ENCODE assay signal across 8 mouse cellular contexts in the genomic region with DNA sequence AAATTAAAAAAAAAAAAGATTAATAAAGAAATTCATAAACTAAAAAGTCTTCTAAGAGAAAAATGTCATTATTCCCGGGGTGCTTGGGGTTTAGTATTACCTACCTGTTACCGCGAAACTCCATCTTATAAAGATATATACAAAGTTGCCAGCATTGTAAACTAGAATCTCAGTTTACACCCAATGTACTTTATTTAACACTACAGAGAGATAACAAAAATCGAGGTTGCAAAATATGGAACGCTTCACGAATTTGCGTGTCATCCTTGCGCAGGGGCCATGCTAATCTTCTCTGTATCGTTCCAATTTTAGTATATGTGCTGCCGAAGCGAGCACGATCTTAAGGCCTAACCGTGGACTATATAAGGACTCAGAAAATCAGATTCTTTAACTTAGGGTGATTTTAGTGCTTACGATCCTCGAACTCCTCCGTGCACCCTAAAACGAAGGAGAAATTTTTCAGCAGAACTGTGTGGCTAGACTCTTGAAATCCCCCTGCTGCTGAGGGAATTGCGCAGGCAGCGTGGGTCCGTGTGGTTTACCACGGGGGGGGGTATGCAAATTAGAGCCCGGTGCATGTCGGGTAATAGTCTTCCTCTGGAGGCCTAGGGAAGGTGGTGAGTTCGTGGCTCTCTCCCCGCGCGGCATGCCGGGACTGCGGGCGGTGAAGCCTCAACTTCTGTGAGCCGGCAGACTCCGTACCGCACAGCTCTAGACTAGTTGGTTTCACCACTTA.
DNase-seq lines count a peak whose midpoint lies in the region; ATAC-seq and TF ChIP-seq lines count a peak whose summit lies in the region.

No protein-coding gene starts in this region.

- no peaks in the 10 kb centered on the region for H3K9me3 ChIP-seq in ES-E14 (ENCODE audit: control insufficient read depth, insufficient read depth, low read depth, low read length)
- no peaks in the 10 kb centered on the region for H3K9me3 ChIP-seq in forebrain, embryonic 16.5 days (ENCODE audit: control insufficient read depth, low read length)
- no peaks in the 10 kb centered on the region for H3K9me3 ChIP-seq in lung, embryonic 14.5 days (ENCODE audit: low read depth, low read length)

- TF ChIP-seq POLR2A in olfactory bulb, adult 2 months (IDR thresholded peaks at IDR 0.05; ENCODE audit: insufficient read depth, low read depth, low read length) = peak; percentile 25; the same call in 1 of the 2 replicates
- peak; percentile 52; the same call in 1 of the 2 replicates for TF ChIP-seq POLR2A in thymus, adult 2 months (IDR thresholded peaks at IDR 0.05; ENCODE audit: control insufficient read depth, extremely low read depth, insufficient read depth, low read length, poor library complexity)

- no peaks in the 10 kb centered on the region for H3K27me3 ChIP-seq in forebrain, embryonic 16.5 days (replicated peaks; ENCODE audit: control insufficient read depth, insufficient read depth, low read length)
- no peaks in the 10 kb centered on the region for H3K27me3 ChIP-seq in lung, embryonic 14.5 days (ENCODE audit: insufficient read depth, low read length)
- no peaks in the 10 kb centered on the region for H3K27me3 ChIP-seq in thymus, adult 2 months (ENCODE audit: control insufficient read depth, insufficient read depth, low read length)

- peak overlapping the region; percentile 76 for H3K4me2 ChIP-seq in forebrain, embryonic 16.5 days (ENCODE audit: low read length)
- H3K4me2 ChIP-seq in lung, embryonic 14.5 days = peak overlapping the region; percentile 64

- ATAC-seq in forebrain, embryonic 16.5 days = peak; percentile 90
- peak; percentile 87 for ATAC-seq in lung, embryonic 14.5 days (ENCODE audit: insufficient read depth)

- in situ Hi-C loops in ES-E14 (cut with MboI; ENCODE audit: low sequenced_read_pairs in 2 of 2, unreplicated experiment in 2 of 2) = no loop called here

- H3K27ac ChIP-seq in ES-E14 (ENCODE audit: insufficient read depth, low read depth, low read length, poor library complexity, severe bottlenecking) = peak overlapping the region; percentile 84; the same call in 1 of the 2 replicates
- H3K27ac ChIP-seq in forebrain, embryonic 16.5 days (ENCODE audit: low read length) = peak overlapping the region; percentile 96
- H3K27ac ChIP-seq in layer of hippocampus, adult 2 months = peak overlapping the region; percentile 100
- peak overlapping the region; percentile 89 for H3K27ac ChIP-seq in lung, embryonic 14.5 days (ENCODE audit: low read depth)
- H3K27ac ChIP-seq in olfactory bulb, adult 2 months (ENCODE audit: insufficient read depth, low read depth, low read length) = peak overlapping the region; percentile 100
- peak overlapping the region; percentile 39 for H3K27ac ChIP-seq in thymus, adult 2 months (ENCODE audit: control insufficient read depth, insufficient read depth, low read length)

- intact Hi-C loops in heart, postnatal 36 days (cut with DNase I) = loop anchor here (1.0 to 10.0 kb wide), 6 partner anchors 101 to 757 kb away; partner anchors contain the start of gene Arhgap5

- no peak for TF ChIP-seq CTCF in layer of hippocampus, adult 2 months (conservative IDR thresholded peaks at IDR 0.05)
- no peak for TF ChIP-seq CTCF in lung, embryonic 14.5 days (IDR thresholded peaks at IDR 0.05; ENCODE audit: low read depth)
- TF ChIP-seq CTCF in olfactory bulb, adult 2 months (IDR thresholded peaks at IDR 0.05; ENCODE audit: insufficient read depth, low read depth, low read length) = no peak
- TF ChIP-seq CTCF in thymus, adult 2 months (IDR thresholded peaks at IDR 0.05; ENCODE audit: borderline replicate concordance, control insufficient read depth, extremely low read depth, insufficient read depth, low read length, poor library complexity) = 0 out of 2 replicates have a peak, but pooled peaks have one; percentile 29

- H3K36me3 ChIP-seq in ES-E14 (ENCODE audit: control insufficient read depth, insufficient read depth, low read length, poor library complexity, severe bottlenecking) = no peaks in the 10 kb centered on the region
- no peaks in the 10 kb centered on the region for H3K36me3 ChIP-seq in forebrain, embryonic 16.5 days (ENCODE audit: control insufficient read depth, insufficient read depth)
- no peaks in the 10 kb centered on the region for H3K36me3 ChIP-seq in lung, embryonic 14.5 days (ENCODE audit: insufficient read depth)
- no peaks in the 10 kb centered on the region for H3K36me3 ChIP-seq in thymus, adult 2 months (ENCODE audit: control insufficient read depth, insufficient read depth, low read length)

- peak; percentile 89 for DNase-seq in ES-E14 (ENCODE audit: low read depth, low spot score)
- DNase-seq in cerebellum, adult 11-12 months = peak; percentile 93
- DNase-seq in heart, postnatal 36 days = peak; percentile 96
- peak; percentile 93 to 96 for DNase-seq in layer of hippocampus, adult 2 months (ENCODE audit: low spot score in 2 of 2)
- DNase-seq in lung, embryonic 14.5 days = peak; percentile 97
- peak; percentile 95 for DNase-seq in thymus, adult 2 months

- under 1% methylated on average over 33 of the region's 33 CpGs for WGBS in forebrain, embryonic 16.5 days
- under 1% methylated on average over 33 of the region's 33 CpGs for WGBS in lung, embryonic 14.5 days
- under 1% methylated on average over 33 of the region's 33 CpGs for WGBS in olfactory bulb, adult 2 months
- WGBS in thymus, adult 2 months = under 1% methylated on average over 33 of the region's 33 CpGs

- peak overlapping the region; percentile 89 for H3K9ac ChIP-seq in ES-E14 (ENCODE audit: insufficient read depth, low read depth, low read length, poor library complexity, severe bottlenecking)
- peak overlapping the region; percentile 87 for H3K9ac ChIP-seq in forebrain, embryonic 16.5 days (replicated peaks; ENCODE audit: low read depth, low read length)
- peak overlapping the region; percentile 69 for H3K9ac ChIP-seq in lung, embryonic 14.5 days

- H3K4me3 ChIP-seq in ES-E14 (ENCODE audit: insufficient read depth in 1 of 2, low read depth in 1 of 2, low read length in 2 of 2, poor library complexity in 1 of 2, severe bottlenecking in 1 of 2) = peak overlapping the region; percentile 73 to 98
- peak overlapping the region; percentile 97 for H3K4me3 ChIP-seq in forebrain, embryonic 16.5 days (replicated peaks; ENCODE audit: low read length)
- H3K4me3 ChIP-seq in layer of hippocampus, adult 2 months = peak overlapping the region; percentile 82
- peak overlapping the region; percentile 63 for H3K4me3 ChIP-seq in lung, embryonic 14.5 days (ENCODE audit: low read depth, low read length)
- H3K4me3 ChIP-seq in olfactory bulb, adult 2 months (ENCODE audit: insufficient read depth, low read depth, low read length) = peak overlapping the region; percentile 69
- H3K4me3 ChIP-seq in thymus, adult 2 months (ENCODE audit: control insufficient read depth, insufficient read depth, low read length) = peak overlapping the region; percentile 40

- H3K4me1 ChIP-seq in ES-E14 (ENCODE audit: control insufficient read depth in 2 of 2, insufficient read depth in 2 of 2, low read length in 2 of 2, poor library complexity in 1 of 2) = peaks cover 4% of the 10 kb centered on the region in 2 experiments; a peak in 1 of 4 replicates
- peaks cover 9% of the 10 kb centered on the region; the same call in 1 of the 2 replicates for H3K4me1 ChIP-seq in forebrain, embryonic 16.5 days (replicated peaks; ENCODE audit: control insufficient read depth, insufficient read depth, low read length)
- no peaks in the 10 kb centered on the region for H3K4me1 ChIP-seq in lung, embryonic 14.5 days (ENCODE audit: insufficient read depth)
- no peaks in the 10 kb centered on the region for H3K4me1 ChIP-seq in olfactory bulb, adult 2 months (ENCODE audit: control insufficient read depth, insufficient read depth, low read length)
- H3K4me1 ChIP-seq in thymus, adult 2 months (replicated peaks; ENCODE audit: control insufficient read depth, insufficient read depth, low read length) = 0 out of 2 replicates have a peak, but pooled peaks cover 5% of the 10 kb centered on the region

TF ChIP-seq in ES-E14, 5 proteins besides CTCF, POLR2A, EP300 and RAD21:
- TF ChIP-seq MAFK (IDR thresholded peaks at IDR 0.05; ENCODE audit: insufficient read depth, low read depth, low read length) (no peak), HCFC1 (IDR thresholded peaks at IDR 0.05; ENCODE audit: borderline replicate concordance, insufficient read depth, low read length) (peak; percentile 45; the same call in 1 of the 2 replicates), CHD2 (IDR thresholded peaks at IDR 0.05; ENCODE audit: low read depth, low read length) (no peak), ZC3H11A (IDR thresholded peaks at IDR 0.05; ENCODE audit: borderline replicate concordance, low read depth, low read length) (0 out of 2 replicates have a peak, but pooled peaks have one; percentile 5)

Comparison
In these comparisons a context has a peak if more than half of its experiments do, and no peak if none do; other contexts are left out.
1. Peak in every context shown above with its lines: DNase-seq, ATAC-seq, H3K4me3 ChIP-seq and H3K27ac ChIP-seq.
2. H3K27ac ChIP-seq: peak in every context shown above with its lines; median percentile 100 in layer of hippocampus, adult 2 months; 100 in olfactory bulb, adult 2 months; 96 in forebrain, embryonic 16.5 days; 89 in lung, embryonic 14.5 days; 84 in ES-E14; 39 in thymus, adult 2 months.
3. H3K4me3 ChIP-seq: peak in every context shown above with its lines; median percentile 97 in forebrain, embryonic 16.5 days; 86 in ES-E14; 82 in layer of hippocampus, adult 2 months; 69 in olfactory bulb, adult 2 months; 63 in lung, embryonic 14.5 days; 40 in thymus, adult 2 months.